Mouse (Mus musculus): ENCODE measurements around the gene Ice1. TPM values are rescaled to one million over a fixed set of nuclear protein-coding genes. Genes with fewer than 3 reads are reported as not detected.

Ice1 gene
- polyA plus RNA-seq (2014; fragmentation: Nextera tagmentation; extraction: Ambion mirVana): 35.0 and 35.1 TPM in 2 replicates

DNA sequence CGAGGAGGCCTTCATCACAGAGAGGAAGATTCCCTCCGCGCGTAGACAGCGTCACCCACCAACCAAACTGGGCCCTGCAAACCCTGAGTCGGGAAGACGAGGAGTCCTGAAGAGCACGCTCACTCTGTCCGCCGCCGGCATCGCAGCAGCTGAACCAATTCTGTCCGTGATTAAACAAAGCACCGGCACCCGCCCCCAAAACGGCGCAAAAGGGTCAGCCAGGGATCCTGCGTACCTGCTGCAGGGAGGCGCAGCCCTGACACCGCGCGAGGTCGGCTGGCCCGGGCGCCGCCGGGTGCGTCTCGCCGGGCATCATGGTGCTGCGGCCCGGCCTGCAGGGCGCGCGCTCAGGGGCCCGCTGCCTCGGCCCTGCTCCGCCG, at the start of gene Ice1:
TSS of gene Ice1 (minus strand) at position 353 of the 380 bp plus-strand sequence.
- Histone ChIP-seq H3K9me3 (ENCODE audit: control insufficient read depth, low read depth, low read length) (no peaks in the 10 kb centered on the region), H3K9ac (replicated peaks; ENCODE audit: low read depth, low read length) (peak within 1 kb of the TSS; percentile 86), H3K4me3 (ENCODE audit: low read depth, low read length) (peak within 1 kb of the TSS; percentile 70), H3K4me2 (replicated peaks; ENCODE audit: low read depth, low read length) (peak within 1 kb of the TSS; percentile 87), H3K27me3 (ENCODE audit: control insufficient read depth, insufficient read depth, low read length) (no peaks in the 10 kb centered on the region), H3K4me1 (ENCODE audit: control insufficient read depth, insufficient read depth, low read length) (peaks cover 15% of the 10 kb centered on the region), H3K36me3 (ENCODE audit: control insufficient read depth, insufficient read depth, low read length) (no peaks in the 10 kb centered on the region), H3K27ac (ENCODE audit: low read length) (peak within 1 kb of the TSS; percentile 89)
- peak; percentile 66 for ATAC-seq (ENCODE audit: insufficient number of reproducible peaks, insufficient read depth, low FRiP score, low read depth)
- WGBS: under 1% methylated on average over 39 of the region's 39 CpGs

- no peaks in the 10 kb centered on the region for H3K27me3 ChIP-seq (ENCODE audit: control insufficient read depth, insufficient read depth, low read length)
- WGBS: 76% methylated on average over 5 of the region's 5 CpGs
These were observed 48.4 kb upstream of the Ice1 start for GRCm38 (mm10) chr13:70685825-70686224.

DNA sequence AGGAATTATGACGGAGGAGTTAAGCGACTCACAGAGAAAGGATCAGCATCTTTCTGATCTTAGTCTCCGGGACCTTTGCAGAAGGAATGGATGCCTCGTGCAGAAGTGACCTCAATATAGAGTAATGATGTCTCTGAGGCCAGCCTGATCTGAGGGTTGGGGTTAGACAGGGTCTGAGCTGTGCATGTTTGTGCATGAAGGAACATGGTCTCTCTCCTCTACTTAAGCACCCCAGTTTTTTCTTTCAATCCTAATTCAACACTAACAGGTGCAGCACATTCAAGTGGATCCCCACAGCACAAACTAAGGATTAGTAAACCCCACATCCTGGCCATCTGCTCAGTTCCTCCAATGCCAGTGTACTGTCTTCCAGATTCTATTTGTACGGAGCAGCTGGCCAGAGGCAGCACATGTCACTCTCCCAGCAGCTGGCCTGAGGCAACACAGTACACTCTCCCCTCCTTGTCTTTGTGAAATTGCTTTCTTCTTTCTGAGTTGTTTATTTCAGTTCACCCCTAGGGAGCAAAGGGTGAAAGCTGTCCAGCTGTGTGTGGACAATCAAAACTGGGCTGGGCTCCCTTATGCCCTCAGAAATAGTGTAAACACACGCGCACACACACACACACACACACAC, 47.7 kb upstream of the Ice1 start:
- Histone ChIP-seq H3K9me3 (ENCODE audit: control insufficient read depth, low read depth, low read length) (no peaks in the 10 kb centered on the region), H3K27ac (ENCODE audit: low read length) (no peak overlapping the region), H3K36me3 (ENCODE audit: control insufficient read depth, insufficient read depth, low read length) (no peaks in the 10 kb centered on the region), H3K27me3 (ENCODE audit: control insufficient read depth, insufficient read depth, low read length) (no peaks in the 10 kb centered on the region), H3K4me1 (ENCODE audit: control insufficient read depth, insufficient read depth, low read length) (no peaks in the 10 kb centered on the region), H3K4me3 (ENCODE audit: low read depth, low read length) (no peak overlapping the region), H3K4me2 (replicated peaks; ENCODE audit: low read depth, low read length) (no peak overlapping the region), H3K9ac (replicated peaks; ENCODE audit: low read depth, low read length) (no peak overlapping the region)
- WGBS: 43% methylated on average over 7 of the region's 7 CpGs
- no peak for ATAC-seq (ENCODE audit: insufficient number of reproducible peaks, insufficient read depth, low FRiP score, low read depth)

More at GRCm38 (mm10) chr13:70685825-70686224, 48.4 kb upstream of the Ice1 start:
- no peaks in the 10 kb centered on the region for H3K36me3 ChIP-seq (ENCODE audit: control insufficient read depth, insufficient read depth, low read length)
- H3K9ac ChIP-seq (replicated peaks; ENCODE audit: low read depth, low read length): no peak overlapping the region
- H3K27ac ChIP-seq (ENCODE audit: low read length): no peak overlapping the region
- H3K4me1 ChIP-seq (ENCODE audit: control insufficient read depth, insufficient read depth, low read length): no peaks in the 10 kb centered on the region
- H3K4me3 ChIP-seq (ENCODE audit: low read depth, low read length): no peak overlapping the region
- H3K4me2 ChIP-seq (replicated peaks; ENCODE audit: low read depth, low read length): no peak overlapping the region
- no peaks in the 10 kb centered on the region for H3K9me3 ChIP-seq (ENCODE audit: control insufficient read depth, low read depth, low read length)
- no peak for ATAC-seq (ENCODE audit: insufficient number of reproducible peaks, insufficient read depth, low FRiP score, low read depth)

GRCm38 (mm10) chr13:70681411-70682183, 44.2 kb upstream of the Ice1 start:
- Histone ChIP-seq H3K36me3 (ENCODE audit: control insufficient read depth, insufficient read depth, low read length) (no peaks in the 10 kb centered on the region), H3K27me3 (ENCODE audit: control insufficient read depth, insufficient read depth, low read length) (no peaks in the 10 kb centered on the region), H3K9me3 (ENCODE audit: control insufficient read depth, low read depth, low read length) (no peaks in the 10 kb centered on the region), H3K4me2 (replicated peaks; ENCODE audit: low read depth, low read length) (no peak overlapping the region), H3K4me3 (ENCODE audit: low read depth, low read length) (no peak overlapping the region), H3K27ac (ENCODE audit: low read length) (peak overlapping the region; percentile 80; the same call in 1 of the 2 replicates), H3K9ac (replicated peaks; ENCODE audit: low read depth, low read length) (no peak overlapping the region), H3K4me1 (ENCODE audit: control insufficient read depth, insufficient read depth, low read length) (no peaks in the 10 kb centered on the region)
- WGBS: 52% methylated on average over 7 of the region's 7 CpGs
- ATAC-seq (ENCODE audit: insufficient number of reproducible peaks, insufficient read depth, low FRiP score, low read depth): peak; percentile 80

DNA sequence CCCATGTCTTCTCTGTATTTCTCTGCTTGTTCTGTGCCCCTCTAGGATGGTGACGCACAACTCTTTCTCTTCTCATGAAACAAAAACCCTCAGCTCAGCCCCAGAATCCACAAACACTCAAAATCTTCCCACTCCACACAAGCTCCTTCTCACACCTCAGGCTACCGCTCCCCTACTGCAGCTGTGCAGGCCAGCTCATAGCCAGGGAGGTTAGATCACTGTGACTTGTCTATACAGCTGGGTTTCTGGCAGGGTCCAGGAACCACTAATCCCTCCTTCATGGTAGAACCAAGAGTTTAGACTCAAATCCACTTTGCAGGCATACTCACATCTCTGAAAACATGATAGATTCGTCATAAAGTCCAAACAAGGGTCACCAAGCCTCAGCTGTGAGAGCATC, 42.9 kb upstream of the Ice1 start:
- H3K36me3 ChIP-seq (ENCODE audit: control insufficient read depth, insufficient read depth, low read length): no peaks in the 10 kb centered on the region
- no peak overlapping the region for H3K4me2 ChIP-seq (replicated peaks; ENCODE audit: low read depth, low read length)
- H3K4me1 ChIP-seq (ENCODE audit: control insufficient read depth, insufficient read depth, low read length): no peaks in the 10 kb centered on the region
- no peak for ATAC-seq (ENCODE audit: insufficient number of reproducible peaks, insufficient read depth, low FRiP score, low read depth)
- WGBS: 82% methylated on average over 3 of the region's 3 CpGs
- H3K27ac ChIP-seq (ENCODE audit: low read length): no peak overlapping the region
- no peaks in the 10 kb centered on the region for H3K9me3 ChIP-seq (ENCODE audit: control insufficient read depth, low read depth, low read length)
- H3K27me3 ChIP-seq (ENCODE audit: control insufficient read depth, insufficient read depth, low read length): no peaks in the 10 kb centered on the region
- H3K4me3 ChIP-seq (ENCODE audit: low read depth, low read length): no peak overlapping the region
- H3K9ac ChIP-seq (replicated peaks; ENCODE audit: low read depth, low read length): no peak overlapping the region

GRCm38 (mm10) chr13:70677689-70678088, 40.3 kb upstream of the Ice1 start:
- Histone ChIP-seq H3K27me3 (ENCODE audit: control insufficient read depth, insufficient read depth, low read length) (no peaks in the 10 kb centered on the region), H3K4me2 (replicated peaks; ENCODE audit: low read depth, low read length) (no peak overlapping the region), H3K9me3 (ENCODE audit: control insufficient read depth, low read depth, low read length) (no peaks in the 10 kb centered on the region), H3K4me3 (ENCODE audit: low read depth, low read length) (no peak overlapping the region), H3K9ac (replicated peaks; ENCODE audit: low read depth, low read length) (no peak overlapping the region), H3K27ac (ENCODE audit: low read length) (no peak overlapping the region), H3K36me3 (ENCODE audit: control insufficient read depth, insufficient read depth, low read length) (no peaks in the 10 kb centered on the region), H3K4me1 (ENCODE audit: control insufficient read depth, insufficient read depth, low read length) (no peaks in the 10 kb centered on the region)
- 75% methylated on average over 5 of the region's 5 CpGs for WGBS
- ATAC-seq (ENCODE audit: insufficient number of reproducible peaks, insufficient read depth, low FRiP score, low read depth): no peak

GRCm38 (mm10) chr13:70676243-70677183, 39.1 kb upstream of the Ice1 start:
- H3K9me3 ChIP-seq (ENCODE audit: control insufficient read depth, low read depth, low read length): no peaks in the 10 kb centered on the region
- ATAC-seq (ENCODE audit: insufficient number of reproducible peaks, insufficient read depth, low FRiP score, low read depth): peak; percentile 57; the same call in 1 of the 2 replicates
- H3K9ac ChIP-seq (replicated peaks; ENCODE audit: low read depth, low read length): no peak overlapping the region
- H3K36me3 ChIP-seq (ENCODE audit: control insufficient read depth, insufficient read depth, low read length): no peaks in the 10 kb centered on the region
- no peak overlapping the region for H3K4me2 ChIP-seq (replicated peaks; ENCODE audit: low read depth, low read length)
- no peak overlapping the region for H3K27ac ChIP-seq (ENCODE audit: low read length)
- H3K27me3 ChIP-seq (ENCODE audit: control insufficient read depth, insufficient read depth, low read length): no peaks in the 10 kb centered on the region
- no peak overlapping the region for H3K4me3 ChIP-seq (ENCODE audit: low read depth, low read length)
- 51% methylated on average over 20 of the region's 20 CpGs for WGBS
- H3K4me1 ChIP-seq (ENCODE audit: control insufficient read depth, insufficient read depth, low read length): no peaks in the 10 kb centered on the region

DNA sequence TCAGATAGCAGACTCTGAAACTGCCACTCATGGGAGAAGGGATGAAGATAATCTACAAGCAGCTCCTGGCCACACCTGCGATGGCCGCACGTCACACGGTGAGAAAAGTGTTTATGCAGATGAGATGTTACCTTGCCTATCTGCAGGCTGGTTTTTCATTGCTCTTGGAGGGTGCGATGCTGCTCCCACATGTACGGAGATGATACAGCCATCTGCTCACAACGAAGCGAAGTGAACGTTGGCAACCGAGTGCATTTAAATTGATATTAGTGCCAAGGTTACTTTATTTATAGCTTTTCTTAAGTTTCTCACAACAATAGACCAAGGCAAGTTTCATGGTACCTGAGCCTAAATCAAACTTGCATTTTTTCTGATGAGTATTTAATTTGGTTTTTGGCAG, 37.6 kb upstream of the Ice1 start:
- Histone ChIP-seq H3K9ac (replicated peaks; ENCODE audit: low read depth, low read length) (no peak overlapping the region), H3K27ac (ENCODE audit: low read length) (no peak overlapping the region), H3K27me3 (ENCODE audit: control insufficient read depth, insufficient read depth, low read length) (no peaks in the 10 kb centered on the region), H3K4me2 (replicated peaks; ENCODE audit: low read depth, low read length) (no peak overlapping the region), H3K4me1 (ENCODE audit: control insufficient read depth, insufficient read depth, low read length) (no peaks in the 10 kb centered on the region), H3K36me3 (ENCODE audit: control insufficient read depth, insufficient read depth, low read length) (no peaks in the 10 kb centered on the region), H3K4me3 (ENCODE audit: low read depth, low read length) (no peak overlapping the region), H3K9me3 (ENCODE audit: control insufficient read depth, low read depth, low read length) (no peaks in the 10 kb centered on the region)
- 87% methylated on average over 10 of the region's 10 CpGs for WGBS
- ATAC-seq (ENCODE audit: insufficient number of reproducible peaks, insufficient read depth, low FRiP score, low read depth): no peak
